ENCODE assay signal across 27 mouse cellular contexts in genomic region chr10:7033459-7033858, GRCm38 (mm10). TPM values are rescaled to one million over a fixed set of nuclear protein-coding genes. Genes with fewer than 3 reads are reported as not detected.
"Had no signal": no experiment of that assay in that cellular context is flagged by ENCODE, and none has a peak within 500 bp of the region (broad histone marks: within the 10 kb centered on the region; RNA-seq: fewer than 3 reads in every experiment).

No protein-coding gene starts in this region.

- H3K36me3 ChIP-seq: heart, embryonic 10.5 days; heart, embryonic 12.5 days; hindbrain, embryonic 10.5 days; hindbrain, embryonic 12.5 days; intestine, embryonic 15.5 days; limb, embryonic 13.5 days; limb, embryonic 15.5 days; liver, embryonic 12.5 days had no signal

- H3K4me1 ChIP-seq: heart, embryonic 10.5 days; hindbrain, embryonic 10.5 days; hindbrain, embryonic 12.5 days; intestine, embryonic 15.5 days; limb, embryonic 13.5 days; limb, embryonic 15.5 days; liver, embryonic 12.5 days had no signal

- ATAC-seq: hindbrain, embryonic 16.5 days; inflammation-experienced regulatory T-cells, adult 6 months; intestine, embryonic 15.5 days; intestine, postnatal 0 days; liver, embryonic 12.5 days had no signal

- DNase-seq: gastrocnemius, postnatal 14 days; gastrocnemius, postnatal 36 days; heart, adult 18-20 months; heart, postnatal 10 days; heart, postnatal 4 days; kidney, adult 18-20 months; kidney, adult 8-10 months; kidney, postnatal 10 days; kidney, postnatal 25 days; kidney, postnatal 4 days; left cerebral cortex, postnatal 4 days had no signal

- H3K4me3 ChIP-seq: heart, embryonic 10.5 days; heart, embryonic 12.5 days; hindbrain, embryonic 10.5 days; hindbrain, embryonic 12.5 days; intestine, embryonic 15.5 days; layer of hippocampus, adult 2 months; limb, embryonic 13.5 days; limb, embryonic 15.5 days; liver, embryonic 12.5 days had no signal

- H3K9ac ChIP-seq: heart, embryonic 12.5 days; hindbrain, embryonic 12.5 days; hindbrain, embryonic 14.5 days; intestine, embryonic 15.5 days; limb, embryonic 13.5 days; limb, embryonic 15.5 days; liver, embryonic 12.5 days; liver, embryonic 14.5 days had no signal

- H3K27ac ChIP-seq: heart, embryonic 10.5 days; hindbrain, embryonic 10.5 days; hindbrain, embryonic 12.5 days; hindbrain, embryonic 14.5 days; intestine, embryonic 15.5 days; layer of hippocampus, adult 2 months; limb, embryonic 13.5 days; limb, embryonic 15.5 days; liver, embryonic 12.5 days; liver, embryonic 14.5 days had no signal

- H3K4me2 ChIP-seq: heart, embryonic 12.5 days; hindbrain, embryonic 12.5 days; hindbrain, embryonic 14.5 days; intestine, embryonic 15.5 days; limb, embryonic 13.5 days; limb, embryonic 15.5 days; liver, embryonic 12.5 days had no signal

- H3K9me3 ChIP-seq: heart, embryonic 10.5 days; heart, embryonic 12.5 days; hindbrain, embryonic 10.5 days; hindbrain, embryonic 12.5 days; intestine, embryonic 15.5 days; limb, embryonic 13.5 days; limb, embryonic 15.5 days; liver, embryonic 12.5 days had no signal

- H3K27me3 ChIP-seq: heart, embryonic 12.5 days; hindbrain, embryonic 12.5 days; intestine, embryonic 15.5 days; limb, embryonic 13.5 days; limb, embryonic 15.5 days; liver, embryonic 12.5 days had no signal

RNA-seq across cellular contexts. Expression of gene Ipcef1, which starts 18.8 kb away (rescaled TPM):
- total RNA-seq: gastrocnemius, adult 18-20 months; gastrocnemius, postnatal 14 days had no signal
- polyA plus RNA-seq: heart, embryonic 14.5 days had no signal
